8 mouse cellular contexts compared by ENCODE assay signal in the genomic region with DNA sequence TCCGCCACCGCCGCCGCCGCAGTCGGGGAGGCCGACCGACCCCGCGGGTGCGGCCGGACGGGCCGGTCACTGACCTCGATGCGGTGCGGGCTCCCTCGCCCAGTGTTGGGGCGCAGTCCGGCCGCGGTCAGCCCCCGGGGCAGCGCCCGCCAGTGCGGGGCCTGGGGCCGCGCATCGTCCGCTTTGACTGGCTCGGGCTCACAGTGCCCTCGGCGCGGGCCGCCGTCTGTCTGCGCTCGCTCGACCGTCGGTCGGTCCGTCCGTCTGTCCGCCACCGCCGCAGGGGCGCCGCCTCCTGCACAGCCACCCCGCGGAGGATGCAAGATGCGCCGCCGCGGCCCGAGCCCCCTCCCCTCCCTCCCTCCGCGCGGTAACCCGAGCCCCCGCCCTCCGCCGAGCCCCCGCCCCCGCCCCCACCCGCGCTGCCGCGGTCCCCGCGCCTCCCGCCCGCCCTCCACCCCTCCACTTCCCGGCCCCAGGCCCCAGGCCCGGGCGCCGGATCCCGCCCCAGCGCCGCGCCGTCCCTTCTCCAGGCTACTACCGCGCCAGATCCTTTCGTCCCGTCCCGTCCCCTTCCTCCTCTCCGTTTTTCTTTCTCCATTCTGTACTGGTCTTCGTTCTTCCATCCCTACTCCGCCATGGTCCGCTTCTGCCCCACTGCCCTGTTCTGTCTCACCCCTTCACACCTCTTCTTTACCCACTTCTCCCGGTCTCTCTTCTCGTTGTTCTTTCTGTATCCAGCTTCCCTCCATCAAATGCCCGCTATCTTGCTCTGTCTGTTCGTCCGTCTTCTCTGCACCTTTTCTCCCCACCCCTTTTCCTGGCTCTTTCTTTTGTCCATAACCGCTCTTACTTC. TPM values are rescaled to one million over a fixed set of nuclear protein-coding genes. Genes with fewer than 3 reads are reported as not detected.
A peak's percentile ranks its signal among the peaks of the same experiment; 100 is the strongest.
DNase-seq lines count a peak whose midpoint lies in the region; ATAC-seq lines count a peak whose summit lies in the region.

A gene (minus strand): TSS at position 370 of the 856 bp plus-strand sequence.

- H3K4me3 ChIP-seq in brown adipose tissue, adult 24 weeks (ENCODE audit: insufficient read depth, low read depth, low read length), result peak within 1 kb of the TSS; percentile 81
- H3K4me3 ChIP-seq in forebrain, embryonic 16.5 days (replicated peaks; ENCODE audit: low read length), result peak within 1 kb of the TSS; percentile 87
- H3K4me3 ChIP-seq in intestine, embryonic 15.5 days (replicated peaks), result peak within 1 kb of the TSS; percentile 77

- peak in 1 of 2 experiments; percentile 70 for DNase-seq in left cerebral cortex, postnatal 10 days (ENCODE audit: extremely low spot score in 1 of 2, low spot score in 2 of 2)
- DNase-seq in left cerebral cortex, adult 11 months (ENCODE audit: low spot score), result no peak
- DNase-seq in lung, postnatal 4 days, result peak; percentile 51 to 64
- DNase-seq in thymus, postnatal 4 days, result peak; percentile 51
- DNase-seq in Muller cell, postnatal 12 days (ENCODE audit: inconsistent ontology term), result no peak

- H3K9ac ChIP-seq in forebrain, embryonic 16.5 days (replicated peaks; ENCODE audit: low read depth, low read length), result peak within 1 kb of the TSS; percentile 100
- H3K9ac ChIP-seq in intestine, embryonic 15.5 days, result peak within 1 kb of the TSS; percentile 81

- 0 out of 2 replicates have a peak, but pooled peaks cover 4% of the 10 kb centered on the region for H3K36me3 ChIP-seq in forebrain, embryonic 16.5 days (ENCODE audit: control insufficient read depth, insufficient read depth)
- no peaks in the 10 kb centered on the region for H3K36me3 ChIP-seq in intestine, embryonic 15.5 days

- ATAC-seq in forebrain, embryonic 16.5 days, result peak; percentile 70
- peak; percentile 84 for ATAC-seq in intestine, embryonic 15.5 days

- WGBS in forebrain, embryonic 16.5 days, result under 1% methylated on average over 68 of the region's 97 CpGs
- under 1% methylated on average over 65 of the region's 97 CpGs for WGBS in intestine, embryonic 15.5 days

- H3K4me2 ChIP-seq in forebrain, embryonic 16.5 days (ENCODE audit: low read length), result peak within 1 kb of the TSS; percentile 75
- peak within 1 kb of the TSS; percentile 65 for H3K4me2 ChIP-seq in intestine, embryonic 15.5 days (replicated peaks)

- peak within 1 kb of the TSS; percentile 94 for H3K27ac ChIP-seq in brown adipose tissue, adult 24 weeks (replicated peaks; ENCODE audit: low read depth, low read length)
- peak within 1 kb of the TSS; percentile 97 for H3K27ac ChIP-seq in forebrain, embryonic 16.5 days (ENCODE audit: low read length)
- H3K27ac ChIP-seq in intestine, embryonic 15.5 days, result peak within 1 kb of the TSS; percentile 83

- no peaks in the 10 kb centered on the region for H3K27me3 ChIP-seq in forebrain, embryonic 16.5 days (replicated peaks; ENCODE audit: control insufficient read depth, insufficient read depth, low read length)
- H3K27me3 ChIP-seq in intestine, embryonic 15.5 days (replicated peaks), result no peaks in the 10 kb centered on the region

- peaks cover 9% of the 10 kb centered on the region for H3K4me1 ChIP-seq in brown adipose tissue, adult 24 weeks (ENCODE audit: control insufficient read depth, insufficient read depth, insufficient read length, low read length)
- H3K4me1 ChIP-seq in forebrain, embryonic 16.5 days (replicated peaks; ENCODE audit: control insufficient read depth, insufficient read depth, low read length), result peaks cover 48% of the 10 kb centered on the region
- H3K4me1 ChIP-seq in intestine, embryonic 15.5 days (replicated peaks), result peaks cover 21% of the 10 kb centered on the region

- no peaks in the 10 kb centered on the region for H3K9me3 ChIP-seq in forebrain, embryonic 16.5 days (ENCODE audit: control insufficient read depth, low read length)
- no peaks in the 10 kb centered on the region for H3K9me3 ChIP-seq in intestine, embryonic 15.5 days

- intact Hi-C loops in left cerebral cortex, postnatal 10 days (cut with DNase I), result no loop called here

RNA-seq across cellular contexts. Expression of the gene that starts here (rescaled TPM):
- 10 to 100 TPM; 31.1 to 34.7 TPM for total RNA-seq in left cerebral cortex, postnatal 10 days (2021)
- polyA plus RNA-seq in brown adipose tissue, adult 24 weeks (2012; ENCODE audit: insufficient read depth, insufficient read length, missing spikeins), result 0.55 and 0.71 TPM in 2 replicates
- 20.7 and 22.0 TPM in 2 replicates for polyA plus RNA-seq in forebrain, embryonic 16.5 days (2015; fragmentation: Nextera tagmentation; extraction: Ambion mirVana)
- 8.2 and 8.3 TPM in 2 replicates for polyA plus RNA-seq in intestine, embryonic 15.5 days (2015; fragmentation: Nextera tagmentation; extraction: Ambion mirVana)

Comparison
In these comparisons a context has a peak if more than half of its experiments do, and no peak if none do; other contexts are left out.
1. DNase-seq: peak in lung, postnatal 4 days (2 of 2) and thymus, postnatal 4 days (single experiment); none in left cerebral cortex, adult 11 months (single experiment) and Muller cell, postnatal 12 days (single experiment).
2. Peak in every context shown above with its lines, with median percentiles within 50 percentile points of each other: H3K27ac ChIP-seq and H3K4me3 ChIP-seq.